Mouse (Mus musculus) kidney, adult 2 months (tissue): Measurements from ENCODE around the gene Wwc2. TPM values are rescaled to one million over a fixed set of nuclear protein-coding genes. Genes with fewer than 3 reads are reported as not detected.
A peak's percentile ranks its signal among the peaks of the same experiment; 100 is the strongest.

Experiments
- DNase-seq: peaks from one replicate; pipeline ENCODE4 v3.0.0; 2021
- H3K27ac ChIP-seq: fragments of 200-500 bp; 2 replicates; pipeline ENCODE4 v1.5.1; 2012; ENCODE audit warnings: low read depth, low read length, control low read depth, inconsistent platforms; ENCODE audit not compliant: insufficient read depth
- H3K27me3 ChIP-seq: fragments of 200-500 bp; replicated peaks from 2 replicates; pipeline ENCODE4 v1.6.1; 2012; ENCODE audit warnings: mild to moderate bottlenecking, moderate library complexity, low read length, inconsistent platforms; ENCODE audit not compliant: control insufficient read depth, insufficient read depth
- H3K36me3 ChIP-seq: fragments of 200-500 bp; 2 replicates; pipeline ENCODE4 v1.6.1; 2012; ENCODE audit warnings: mild to moderate bottlenecking, moderate library complexity, low read length, inconsistent platforms; ENCODE audit not compliant: control insufficient read depth, insufficient read depth
- H3K4me1 ChIP-seq: fragments of 200-500 bp; 2 replicates; pipeline ENCODE4 v1.6.1; 2011; ENCODE audit warnings: low read length; ENCODE audit not compliant: control insufficient read depth, insufficient read depth
- H3K4me3 ChIP-seq: fragments of 200-500 bp; 2 replicates; pipeline ENCODE4 v1.5.1; 2011; ENCODE audit warnings: mild to moderate bottlenecking, low read depth, low read length, control low read depth; ENCODE audit not compliant: insufficient read depth
- CTCF ChIP-seq: fragments of 200-500 bp; conservative IDR thresholded peaks from 2 replicates; pipeline ENCODE4 v1.5.1; 2011; ENCODE audit warnings: low read depth, mild to moderate bottlenecking, control low read depth, low read length, moderate library complexity, mixed read lengths; ENCODE audit not compliant: insufficient read depth, insufficient read length
- POLR2A ChIP-seq: fragments of 200-500 bp; IDR thresholded peaks from one replicate; pipeline ENCODE4 v1.6.1; 2011; ENCODE audit warnings: low read depth, low read length, control low read depth
- WGBS: fragments of 180-500 bp; shearing (Covaris S2); methylation state at CpG from one replicate; pipeline ENCODE4 v1.1.7; 2018; 5-methylcytosine and 5-hydroxymethylcytosine counted together
- polyA plus RNA-seq: library from polyadenylated mRNA; depleted of rRNA; stranded (reverse); fragments of >200 nt; gene quantifications from 2 replicates; pipeline ENCODE4 v1.2.3, GENCODE M21; 2012; rRNA removed

The Wwc2 gene
- polyA plus RNA-seq, result 20.4 and 22.1 TPM in 2 replicates

DNA sequence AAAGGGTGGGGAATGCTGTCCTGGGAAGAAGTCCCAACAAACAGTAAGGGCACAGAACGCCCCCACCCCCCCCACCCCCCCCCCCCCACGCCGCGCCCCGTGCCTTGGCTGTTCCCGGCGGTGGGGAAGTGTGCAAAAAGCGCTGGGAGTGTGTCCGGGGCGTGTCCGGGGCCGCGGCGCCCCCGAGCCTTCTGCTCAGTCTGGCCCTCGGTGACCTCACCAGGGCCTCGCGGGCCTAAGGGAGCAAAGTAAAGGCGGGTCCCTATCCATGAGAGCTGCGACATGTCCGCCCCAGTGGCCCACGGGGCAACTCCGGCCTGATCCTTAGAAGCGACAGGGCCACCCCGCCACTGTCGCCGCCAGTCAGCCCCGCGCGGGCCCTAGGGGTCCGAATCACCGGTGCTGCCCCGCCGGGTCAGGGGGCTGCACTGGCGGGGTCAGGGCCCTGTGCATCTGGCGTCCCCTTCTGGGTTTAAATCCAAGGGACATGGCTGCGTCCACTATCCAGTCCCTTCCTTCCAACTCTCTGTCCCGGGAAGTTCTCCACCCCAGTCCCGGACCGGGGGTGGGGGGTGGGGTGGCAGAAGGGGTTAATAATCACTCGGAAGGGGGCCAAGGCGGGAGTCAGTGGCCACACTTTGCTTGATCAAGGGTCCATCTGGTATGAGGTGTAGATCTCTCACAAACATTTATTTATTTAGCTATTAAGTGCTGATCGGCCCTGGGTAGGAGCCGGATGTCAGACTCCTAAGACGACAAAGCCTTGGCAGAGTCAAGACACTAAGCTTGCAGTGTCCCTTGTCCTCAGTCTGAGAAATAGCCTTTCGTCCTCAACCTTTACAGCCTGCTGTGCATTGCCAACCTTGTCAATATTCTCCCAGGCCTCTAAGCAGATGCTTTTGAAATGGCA is at the start of gene Wwc2:
TSS of gene Wwc2 (minus strand) at position 14 of the 910 bp plus-strand sequence.
- DNase-seq, result peak; percentile 92
- H3K27me3 ChIP-seq, result no peaks in the 10 kb centered on the region
- TF ChIP-seq POLR2A (no peak), CTCF (no peak)
- peaks cover 37% of the 10 kb centered on the region for H3K4me1 ChIP-seq
- H3K36me3 ChIP-seq, result no peaks in the 10 kb centered on the region
- WGBS, result under 1% methylated on average over 45 of the region's 46 CpGs
- H3K4me3 ChIP-seq, result peak within 1 kb of the TSS; percentile 74
- H3K27ac ChIP-seq, result peak within 1 kb of the TSS; percentile 98

DNA sequence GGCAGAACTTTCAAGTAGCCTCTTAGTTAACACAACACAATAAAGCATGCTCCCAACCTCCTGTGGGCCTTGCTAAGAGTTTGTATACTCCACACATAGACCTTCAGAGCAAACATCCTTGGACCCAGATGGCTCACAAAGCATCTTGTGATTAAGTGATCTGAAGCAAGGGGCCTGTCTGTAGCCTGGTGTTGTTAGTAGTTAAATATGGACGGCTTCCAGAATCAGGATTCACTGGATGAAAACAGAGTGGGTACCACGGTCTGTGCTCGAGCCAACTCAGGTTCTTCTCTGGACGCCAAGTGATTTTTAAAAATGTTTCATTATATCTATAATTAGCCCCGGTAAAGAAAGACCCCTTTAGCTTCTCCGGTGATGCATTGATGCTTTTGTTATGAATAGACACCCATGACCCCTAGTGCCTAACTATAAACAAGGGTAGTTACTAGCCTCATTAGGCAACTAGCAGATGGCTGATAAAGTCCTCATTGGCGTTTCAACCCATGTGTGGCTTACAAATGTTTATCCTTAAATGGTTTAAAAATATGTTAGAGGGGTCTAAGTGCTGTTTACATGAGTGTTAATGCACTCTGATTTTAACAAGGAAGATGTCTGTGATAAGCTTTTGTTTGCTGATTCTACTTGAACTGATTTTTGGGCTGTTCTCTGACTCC is 47.7 kb upstream of the Wwc2 start:
- no peak overlapping the region for H3K27ac ChIP-seq
- no peaks in the 10 kb centered on the region for H3K4me1 ChIP-seq
- TF ChIP-seq CTCF (no peak), POLR2A (no peak)
- no peaks in the 10 kb centered on the region for H3K27me3 ChIP-seq
- WGBS, result 83% methylated on average over 7 of the region's 7 CpGs
- H3K36me3 ChIP-seq, result no peaks in the 10 kb centered on the region
- DNase-seq, result no peak
- H3K4me3 ChIP-seq, result no peak overlapping the region

DNA sequence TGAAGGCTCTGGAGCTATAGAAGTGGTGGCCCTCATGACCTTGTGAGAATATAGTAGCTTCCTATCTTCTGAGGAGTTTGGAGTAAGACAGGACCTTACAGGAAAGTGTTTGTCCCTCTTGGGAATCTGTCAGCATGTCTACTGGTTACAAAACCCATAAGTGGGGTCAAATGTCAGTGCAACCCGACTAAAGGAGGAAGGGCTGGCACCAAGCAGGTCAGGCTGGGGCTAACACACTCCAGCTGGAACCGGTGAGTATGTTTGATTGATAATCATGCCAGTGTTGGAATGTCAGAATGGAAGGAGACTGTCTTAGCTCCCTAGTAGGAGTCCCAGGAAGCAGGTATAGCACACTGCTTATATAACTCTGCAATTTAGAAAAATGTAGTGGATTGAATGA is 41.3 kb upstream of the Wwc2 start:
- WGBS, result 10% methylated on average over 2 of the region's 2 CpGs
- no peak for TF ChIP-seq CTCF
- no peak for TF ChIP-seq POLR2A
- DNase-seq, result no peak
- Histone ChIP-seq H3K27me3 (no peaks in the 10 kb centered on the region), H3K4me3 (no peak overlapping the region), H3K4me1 (no peaks in the 10 kb centered on the region), H3K36me3 (no peaks in the 10 kb centered on the region), H3K27ac (no peak overlapping the region)

DNA sequence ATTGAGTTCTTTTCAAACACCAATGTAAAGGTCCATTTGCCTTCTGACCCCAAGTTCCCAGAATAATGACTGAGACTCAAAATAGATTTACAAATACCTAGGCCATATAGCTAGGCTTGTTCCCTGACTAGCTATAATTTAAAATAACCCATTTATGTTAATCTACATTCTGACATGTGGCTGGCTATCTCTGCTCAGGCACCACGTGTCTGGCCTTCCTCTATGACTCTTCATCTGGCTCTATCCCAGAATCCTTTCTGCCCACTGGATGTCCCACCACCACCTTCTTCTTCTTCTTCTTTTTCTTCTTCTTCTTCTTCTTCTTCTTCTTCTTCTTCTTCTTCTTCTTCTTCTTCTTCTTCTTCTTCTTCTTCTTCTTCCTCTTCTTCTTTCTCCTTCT is 39.9 kb upstream of the Wwc2 start:
- no peaks in the 10 kb centered on the region for H3K4me1 ChIP-seq
- 84% methylated on average over 1 of the region's 1 CpGs for WGBS
- TF ChIP-seq CTCF (no peak), POLR2A (no peak)
- H3K4me3 ChIP-seq, result no peak overlapping the region
- H3K36me3 ChIP-seq, result no peaks in the 10 kb centered on the region
- H3K27ac ChIP-seq, result no peak overlapping the region
- no peak for DNase-seq
- H3K27me3 ChIP-seq, result no peaks in the 10 kb centered on the region

DNA sequence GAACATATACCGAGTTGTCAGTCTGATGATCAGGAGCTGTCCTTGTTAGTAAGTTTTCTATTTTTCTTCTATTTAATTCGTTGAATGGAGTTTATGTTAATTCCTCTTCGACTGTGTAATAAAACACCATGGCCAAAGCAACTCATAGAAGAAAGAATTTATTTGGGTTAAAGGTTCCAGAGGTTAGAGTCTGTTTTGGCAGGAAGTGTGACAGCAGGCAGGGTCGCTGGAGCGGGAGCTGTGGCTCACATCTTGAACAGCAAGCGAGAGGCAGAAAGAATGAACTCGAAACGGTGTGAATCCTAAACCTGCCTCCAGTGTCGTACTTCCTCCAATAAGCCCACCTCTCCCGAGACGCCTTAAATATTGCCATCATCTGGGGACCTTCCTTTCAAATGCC is 36.1 kb upstream of the Wwc2 start:
- DNase-seq, result no peak
- no peak overlapping the region for H3K4me3 ChIP-seq
- no peaks in the 10 kb centered on the region for H3K36me3 ChIP-seq
- H3K27ac ChIP-seq, result no peak overlapping the region
- no peak for TF ChIP-seq POLR2A
- TF ChIP-seq CTCF, result no peak
- H3K27me3 ChIP-seq, result no peaks in the 10 kb centered on the region; the same call in 1 of the 2 replicates
- H3K4me1 ChIP-seq, result no peaks in the 10 kb centered on the region
- WGBS, result 43% methylated on average over 11 of the region's 11 CpGs

DNA sequence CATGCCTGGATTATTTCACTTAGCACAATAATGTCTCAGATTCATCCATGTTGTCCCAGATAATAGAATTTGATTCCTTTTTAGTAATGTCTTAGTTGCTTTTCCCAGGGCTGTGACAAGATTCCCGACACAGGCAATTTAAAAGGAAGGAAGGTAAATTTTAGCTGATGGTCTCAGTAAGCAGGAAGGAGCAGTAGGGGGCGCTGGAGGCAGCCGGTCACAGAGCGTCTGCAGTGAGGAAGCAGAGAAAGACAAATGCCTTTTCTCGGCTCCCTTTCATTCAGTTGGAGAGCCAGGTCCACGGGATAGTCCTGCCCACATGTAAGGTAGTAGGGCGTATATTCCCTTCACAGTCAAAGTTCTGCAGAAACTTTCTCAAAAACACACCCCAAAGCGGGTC is 32.5 kb upstream of the Wwc2 start:
- TF ChIP-seq POLR2A (no peak), CTCF (0 out of 2 replicates have a peak, but pooled peaks have one; percentile 34)
- no peaks in the 10 kb centered on the region for H3K4me1 ChIP-seq
- WGBS, result 79% methylated on average over 8 of the region's 8 CpGs
- no peak overlapping the region for H3K27ac ChIP-seq
- H3K4me3 ChIP-seq, result no peak overlapping the region
- H3K27me3 ChIP-seq, result no peaks in the 10 kb centered on the region; the same call in 1 of the 2 replicates
- peak; percentile 12 for DNase-seq
- no peaks in the 10 kb centered on the region for H3K36me3 ChIP-seq

DNA sequence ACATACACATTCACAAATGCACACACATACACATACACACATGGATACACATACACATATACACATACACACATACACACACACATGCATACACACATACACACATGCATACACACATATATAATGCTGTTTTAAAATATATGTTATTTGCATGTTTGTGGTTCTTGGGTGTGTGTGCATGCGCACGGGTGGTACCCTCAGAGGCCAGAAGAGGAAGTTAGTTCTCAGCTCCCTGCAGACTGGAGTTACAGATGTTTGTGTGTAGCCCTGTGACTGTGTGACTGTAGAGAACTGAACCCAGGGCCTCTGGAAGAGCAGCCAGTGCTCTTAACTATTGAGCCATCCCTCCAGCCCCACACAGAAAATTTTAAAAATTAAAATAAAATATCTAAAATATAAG is 29.0 kb upstream of the Wwc2 start:
- TF ChIP-seq CTCF (no peak), POLR2A (no peak)
- 81% methylated on average over 2 of the region's 2 CpGs for WGBS
- no peak overlapping the region for H3K27ac ChIP-seq
- no peak overlapping the region for H3K4me3 ChIP-seq
- H3K27me3 ChIP-seq, result no peaks in the 10 kb centered on the region; the same call in 1 of the 2 replicates
- DNase-seq, result no peak
- no peaks in the 10 kb centered on the region for H3K36me3 ChIP-seq
- H3K4me1 ChIP-seq, result no peaks in the 10 kb centered on the region
